Comparison of ENCODE assay signal across 37 mouse cellular contexts in the genomic region with DNA sequence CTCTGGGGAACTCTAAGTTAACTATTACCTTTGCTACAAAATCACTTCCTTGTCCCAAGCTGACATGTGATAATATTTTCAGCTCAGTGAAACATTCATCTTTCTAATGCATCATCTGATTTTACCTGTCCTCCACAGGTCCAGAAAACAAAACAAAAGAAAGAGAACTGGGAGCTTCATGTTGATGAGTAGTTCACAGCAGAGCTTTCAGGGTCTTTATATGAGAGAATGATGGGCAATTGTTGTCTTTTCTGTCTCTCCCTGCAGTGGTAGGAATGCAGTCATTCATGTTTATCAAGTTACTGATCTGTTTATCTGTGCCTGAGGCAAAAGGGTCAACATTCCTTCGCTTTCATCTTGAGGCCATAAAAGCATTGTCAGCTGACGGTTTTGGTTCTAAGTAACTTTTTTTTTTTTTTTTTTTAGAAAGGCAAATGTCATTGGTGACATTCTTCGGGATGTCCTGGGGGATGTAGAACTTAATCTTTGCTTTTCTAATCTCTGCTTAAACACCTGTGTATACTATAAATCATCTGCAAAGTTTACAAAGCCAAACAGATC. TPM values are rescaled to one million over a fixed set of nuclear protein-coding genes. Genes with fewer than 3 reads are reported as not detected.
A peak's percentile ranks its signal among the peaks of the same experiment; 100 is the strongest.
DNase-seq lines count a peak whose midpoint lies in the region; ATAC-seq lines count a peak whose summit lies in the region.
"Had no signal": no experiment of that assay in that cellular context is flagged by ENCODE, and none has a peak within 500 bp of the region (broad histone marks: within the 10 kb centered on the region; RNA-seq: fewer than 3 reads in every experiment).

No protein-coding gene starts in this region.

- H3K4me1 ChIP-seq in neural tube, embryonic 15.5 days: no peaks in the 10 kb centered on the region
- H3K4me1 ChIP-seq: embryonic facial prominence, embryonic 13.5 days; forebrain, embryonic 13.5 days; heart, embryonic 13.5 days; hindbrain, embryonic 12.5 days; kidney, embryonic 15.5 days; midbrain, embryonic 10.5 days; neural tube, embryonic 13.5 days had no signal

- no peaks in the 10 kb centered on the region for H3K36me3 ChIP-seq in neural tube, embryonic 15.5 days
- H3K36me3 ChIP-seq: embryonic facial prominence, embryonic 13.5 days; heart, embryonic 13.5 days; hindbrain, embryonic 12.5 days; kidney, embryonic 15.5 days; midbrain, embryonic 10.5 days; neural tube, embryonic 13.5 days had no signal

- DNase-seq in ES-CJ7 (ENCODE audit: low read depth, low spot score) (peak; percentile 28), WW6 (ENCODE audit: low read depth, low spot score) (peak; percentile 9)
- peak; percentile 7 for DNase-seq in embryo, embryonic 11.5 days (ENCODE audit: low read depth, low spot score)
- DNase-seq in hindlimb bud, embryonic 11.5 days (ENCODE audit: extremely low spot score, low read depth, low spot score): peak; percentile 5
- no peak for DNase-seq in left cerebral cortex, adult 11 months (ENCODE audit: low spot score)
- no peak for DNase-seq in gastrocnemius, adult 18-20 months (ENCODE audit: low spot score)
- DNase-seq in ovary, postnatal 14 days (ENCODE audit: low spot score): no peak
- DNase-seq: adrenal gland, postnatal 25 days; cerebellum, adult 11-12 months; cerebellum, postnatal 25 days; gastrocnemius, postnatal 14 days; heart, adult 11 months; heart, postnatal 14 days; layer of hippocampus, adult 9-11 months; left cerebral cortex, postnatal 4 days; right cerebral cortex, adult 18-20 months; thymus, adult 18-20 months; thymus, postnatal 36 days had no signal

- no peaks in the 10 kb centered on the region for H3K9me3 ChIP-seq in neural tube, embryonic 15.5 days (replicated peaks)
- H3K9me3 ChIP-seq: embryonic facial prominence, embryonic 13.5 days; forebrain, embryonic 13.5 days; heart, embryonic 13.5 days; hindbrain, embryonic 12.5 days; kidney, embryonic 15.5 days; midbrain, embryonic 10.5 days; neural tube, embryonic 13.5 days had no signal

- H3K27ac ChIP-seq in neural tube, embryonic 15.5 days (replicated peaks): no peak overlapping the region
- H3K27ac ChIP-seq: embryonic facial prominence, embryonic 13.5 days; forebrain, embryonic 13.5 days; heart, embryonic 13.5 days; hindbrain, embryonic 12.5 days; kidney, embryonic 15.5 days; left cerebral cortex, adult 2 months; macrophage; midbrain, embryonic 10.5 days; neural tube, embryonic 13.5 days had no signal

- no peak for ATAC-seq in neural tube, embryonic 15.5 days (ENCODE audit: low FRiP score)
- ATAC-seq: forebrain, embryonic 13.5 days; inflammation-experienced regulatory T-cells, adult 6 months; lung, postnatal 0 days; midbrain, embryonic 16.5 days had no signal

- no peaks in the 10 kb centered on the region for H3K27me3 ChIP-seq in neural tube, embryonic 15.5 days (replicated peaks)
- H3K27me3 ChIP-seq: embryonic facial prominence, embryonic 13.5 days; forebrain, embryonic 13.5 days; heart, embryonic 13.5 days; hindbrain, embryonic 12.5 days; kidney, embryonic 15.5 days; neural tube, embryonic 13.5 days had no signal

- no peak overlapping the region for H3K4me2 ChIP-seq in neural tube, embryonic 15.5 days
- H3K4me2 ChIP-seq: embryonic facial prominence, embryonic 13.5 days; forebrain, embryonic 13.5 days; heart, embryonic 13.5 days; hindbrain, embryonic 12.5 days; kidney, embryonic 15.5 days; neural tube, embryonic 13.5 days had no signal

- H3K9ac ChIP-seq in neural tube, embryonic 15.5 days (replicated peaks): no peak overlapping the region
- H3K9ac ChIP-seq: embryonic facial prominence, embryonic 13.5 days; forebrain, embryonic 13.5 days; heart, embryonic 13.5 days; hindbrain, embryonic 12.5 days; kidney, embryonic 15.5 days; neural tube, embryonic 13.5 days had no signal

- WGBS in neural tube, embryonic 15.5 days: 21% methylated on average over 3 of the region's 3 CpGs

- H3K4me3 ChIP-seq in neural tube, embryonic 15.5 days (replicated peaks): no peak overlapping the region
- H3K4me3 ChIP-seq: embryonic facial prominence, embryonic 13.5 days; forebrain, embryonic 13.5 days; heart, embryonic 13.5 days; hindbrain, embryonic 12.5 days; kidney, embryonic 15.5 days; left cerebral cortex, adult 2 months; midbrain, embryonic 10.5 days; myocyte; neural tube, embryonic 13.5 days had no signal

RNA-seq across cellular contexts. Expression of a gene that starts 13.8 kb away (rescaled TPM):
- not detected for total RNA-seq in gastrocnemius, adult 18-20 months (2021)
- polyA plus RNA-seq in neural tube, embryonic 15.5 days (2015; fragmentation: Nextera tagmentation; extraction: Ambion mirVana): not detected in 2 replicates
- total RNA-seq: adrenal gland, postnatal 25 days; gastrocnemius, postnatal 14 days; heart, postnatal 14 days; left cerebral cortex, adult 2 months; left cerebral cortex, postnatal 4 days; liver, adult 2 months; MEL had no signal
- polyA plus RNA-seq: embryonic facial prominence, embryonic 13.5 days; forebrain, embryonic 13.5 days; heart, embryonic 13.5 days; hindbrain, embryonic 12.5 days; inflammation-experienced regulatory T-cells, adult 6 months; kidney, embryonic 15.5 days; large intestine, adult 2 months; liver, adult 2 months; liver, embryonic 16.5 days; lung, postnatal 0 days; macrophage; midbrain, embryonic 10.5 days; midbrain, embryonic 16.5 days; myocyte; neural tube, embryonic 13.5 days; stomach, embryonic 16.5 days had no signal

RNA-seq across cellular contexts. Expression of a gene that starts 41.5 kb away (rescaled TPM):
- not detected for total RNA-seq in gastrocnemius, adult 18-20 months (2021)
- polyA plus RNA-seq in neural tube, embryonic 15.5 days (2015; fragmentation: Nextera tagmentation; extraction: Ambion mirVana): not detected in 2 replicates
- total RNA-seq: adrenal gland, postnatal 25 days; gastrocnemius, postnatal 14 days; heart, postnatal 14 days; left cerebral cortex, adult 2 months; left cerebral cortex, postnatal 4 days; liver, adult 2 months; MEL had no signal
- polyA plus RNA-seq: embryonic facial prominence, embryonic 13.5 days; forebrain, embryonic 13.5 days; heart, embryonic 13.5 days; hindbrain, embryonic 12.5 days; inflammation-experienced regulatory T-cells, adult 6 months; kidney, embryonic 15.5 days; large intestine, adult 2 months; liver, adult 2 months; liver, embryonic 16.5 days; lung, postnatal 0 days; macrophage; midbrain, embryonic 10.5 days; midbrain, embryonic 16.5 days; neural tube, embryonic 13.5 days; stomach, embryonic 16.5 days had no signal

Comparison
In these comparisons a context has a peak if more than half of its experiments do, and no peak if none do; other contexts are left out.
1. DNase-seq: peak in ES-CJ7 (single experiment), WW6 (single experiment), embryo, embryonic 11.5 days (single experiment) and hindlimb bud, embryonic 11.5 days (single experiment); none in left cerebral cortex, adult 11 months (single experiment), gastrocnemius, adult 18-20 months (single experiment) and ovary, postnatal 14 days (single experiment).